In the genomic region with DNA sequence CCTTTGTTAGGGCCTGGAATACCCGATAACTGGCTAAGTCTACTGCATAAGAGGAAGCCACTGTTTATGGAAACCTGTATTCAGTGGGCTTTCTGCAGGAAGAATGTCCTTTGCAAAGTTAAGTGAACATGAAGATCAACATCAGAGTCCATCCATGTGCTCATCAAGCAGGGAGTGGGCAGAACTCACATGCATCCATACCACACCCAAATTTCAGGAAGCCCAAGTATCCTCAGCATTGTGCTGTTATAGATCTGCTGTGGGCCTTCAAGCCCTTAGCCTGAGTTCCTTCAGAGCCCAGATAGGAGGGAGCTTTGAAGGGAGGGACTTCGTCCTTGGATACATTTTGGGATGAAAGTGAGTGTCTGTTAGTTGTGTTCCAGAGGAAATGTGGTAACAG, we compare ENCODE assay signal across 28 mouse cellular contexts.
"Had no signal": no experiment of that assay in that cellular context is flagged by ENCODE, and none has a peak within 500 bp of the region (broad histone marks: within the 10 kb centered on the region; RNA-seq: fewer than 3 reads in every experiment).

No protein-coding gene starts in this region.

- H3K9me3 ChIP-seq: embryonic facial prominence, embryonic 10.5 days; embryonic facial prominence, embryonic 12.5 days; embryonic facial prominence, embryonic 13.5 days; embryonic facial prominence, embryonic 15.5 days; forebrain, embryonic 10.5 days; forebrain, embryonic 12.5 days; forebrain, embryonic 13.5 days; forebrain, embryonic 15.5 days had no signal

- H3K9ac ChIP-seq: embryonic facial prominence, embryonic 12.5 days; embryonic facial prominence, embryonic 13.5 days; embryonic facial prominence, embryonic 15.5 days; forebrain, embryonic 12.5 days; forebrain, embryonic 13.5 days; forebrain, embryonic 15.5 days; forebrain, postnatal 0 days had no signal

- H3K4me1 ChIP-seq: embryonic facial prominence, embryonic 15.5 days had no signal

- DNase-seq: cerebellum, adult 2 months; cerebellum, adult 8-10 months; cerebellum, adult 9-10 months; cerebellum, adult 9-11 months; cerebellum, postnatal 10 days; cerebellum, postnatal 14 days; cerebellum, postnatal 25 days; cerebellum, postnatal 36 days; embryo, embryonic 11 days; forebrain, postnatal 0 days; gastrocnemius, adult 2 months; gastrocnemius, postnatal 10 days; gastrocnemius, postnatal 14 days; gastrocnemius, postnatal 25 days; gastrocnemius, postnatal 36 days; heart, adult 18-20 months; heart, adult 2 months had no signal

- H3K4me2 ChIP-seq: embryonic facial prominence, embryonic 12.5 days; embryonic facial prominence, embryonic 13.5 days; embryonic facial prominence, embryonic 15.5 days; forebrain, embryonic 12.5 days; forebrain, embryonic 13.5 days; forebrain, embryonic 15.5 days had no signal

- H3K27me3 ChIP-seq: embryonic facial prominence, embryonic 12.5 days; embryonic facial prominence, embryonic 13.5 days; embryonic facial prominence, embryonic 15.5 days had no signal

- H3K4me3 ChIP-seq: embryonic facial prominence, embryonic 10.5 days; embryonic facial prominence, embryonic 12.5 days; embryonic facial prominence, embryonic 13.5 days; embryonic facial prominence, embryonic 15.5 days; erythroblast, embryonic 14.5 days; forebrain, embryonic 10.5 days; forebrain, embryonic 12.5 days; forebrain, embryonic 13.5 days; forebrain, embryonic 15.5 days; gastrocnemius, adult 2 months; heart, adult 2 months had no signal

- ATAC-seq: forebrain, embryonic 13.5 days; forebrain, embryonic 14.5 days; forebrain, embryonic 15.5 days; forebrain, embryonic 16.5 days; forebrain, postnatal 0 days had no signal

- H3K36me3 ChIP-seq: embryonic facial prominence, embryonic 10.5 days; embryonic facial prominence, embryonic 12.5 days; embryonic facial prominence, embryonic 13.5 days; embryonic facial prominence, embryonic 15.5 days; forebrain, embryonic 10.5 days; forebrain, embryonic 12.5 days; forebrain, embryonic 15.5 days had no signal

- H3K27ac ChIP-seq: embryonic facial prominence, embryonic 10.5 days; embryonic facial prominence, embryonic 12.5 days; embryonic facial prominence, embryonic 13.5 days; embryonic facial prominence, embryonic 15.5 days; forebrain, embryonic 10.5 days; forebrain, embryonic 12.5 days; forebrain, embryonic 13.5 days; forebrain, embryonic 15.5 days; gastrocnemius, adult 2 months; heart, adult 2 months had no signal
